Mouse (Mus musculus): Measurements from ENCODE around the gene Sparc.
A peak's percentile ranks its signal among the peaks of the same experiment; 100 is the strongest.

The Sparc gene

GRCm38 (mm10) chr11:55407133-55407532, 15.8 kb downstream of the Sparc start:
- no peak for DNase-seq (ENCODE audit: low read depth, low spot score)

- DNase-seq (ENCODE audit: low read depth, low spot score), result peak; percentile 97
Measured at GRCm38 (mm10) chr11:55405601-55406469, 17.1 kb downstream of the Sparc start.

- peak; percentile 70 for DNase-seq (ENCODE audit: low read depth, low spot score)
Measured at GRCm38 (mm10) chr11:55404659-55405457, 18.1 kb downstream of the Sparc start.

- no peak for DNase-seq (ENCODE audit: low read depth, low spot score)
Measured at GRCm38 (mm10) chr11:55400863-55401262, 22.1 kb downstream of the Sparc start.

GRCm38 (mm10) chr11:55398371-55398770, 24.6 kb downstream of the Sparc start:
- DNase-seq (ENCODE audit: low read depth, low spot score), result no peak

GRCm38 (mm10) chr11:55397441-55397840, 25.5 kb downstream of the Sparc start:
- no peak for DNase-seq (ENCODE audit: low read depth, low spot score)

- DNase-seq (ENCODE audit: low read depth, low spot score), result no peak
Measured at GRCm38 (mm10) chr11:55397036-55397435, 25.9 kb downstream of the Sparc start.

GRCm38 (mm10) chr11:55395073-55395642, 27.8 kb downstream of the Sparc start:
- no peak for DNase-seq (ENCODE audit: low read depth, low spot score)

- no peak for DNase-seq (ENCODE audit: low read depth, low spot score)
Measured at GRCm38 (mm10) chr11:55394592-55394991, 28.4 kb downstream of the Sparc start.

- DNase-seq (ENCODE audit: low read depth, low spot score), result peak; percentile 74
Measured at GRCm38 (mm10) chr11:55392474-55392873, 30.5 kb downstream of the Sparc start.

- peak; percentile 91 for DNase-seq (ENCODE audit: low read depth, low spot score)
Measured at GRCm38 (mm10) chr11:55389778-55390177, 33.2 kb downstream of the Sparc start.

GRCm38 (mm10) chr11:55387576-55387975, 35.4 kb downstream of the Sparc start:
- DNase-seq (ENCODE audit: low read depth, low spot score), result no peak

- DNase-seq (ENCODE audit: low read depth, low spot score), result peak; percentile 97
Measured at GRCm38 (mm10) chr11:55386424-55387063, 36.4 kb downstream of the Sparc start.

- DNase-seq (ENCODE audit: low read depth, low spot score), result no peak
Measured at GRCm38 (mm10) chr11:55383463-55384045, 39.4 kb downstream of the Sparc start.

- no peak for DNase-seq (ENCODE audit: low read depth, low spot score)
Measured at GRCm38 (mm10) chr11:55380908-55381307, 42.1 kb downstream of the Sparc start.

GRCm38 (mm10) chr11:55378371-55378770, 44.6 kb downstream of the Sparc start:
- DNase-seq (ENCODE audit: low read depth, low spot score), result peak; percentile 94

- DNase-seq (ENCODE audit: low read depth, low spot score), result peak; percentile 21
Measured at GRCm38 (mm10) chr11:55373838-55374237, 49.1 kb downstream of the Sparc start.

- DNase-seq (ENCODE audit: low read depth, low spot score), result no peak
Measured at GRCm38 (mm10) chr11:55373373-55373772, 49.6 kb downstream of the Sparc start.

- DNase-seq (ENCODE audit: low read depth, low spot score), result no peak
Measured at GRCm38 (mm10) chr11:55372001-55372400, 51.0 kb downstream of the Sparc start.

- DNase-seq (ENCODE audit: low read depth, low spot score), result no peak
Measured at GRCm38 (mm10) chr11:55369093-55369471, 53.9 kb downstream of the Sparc start.

GRCm38 (mm10) chr11:55368388-55369092, 54.4 kb downstream of the Sparc start:
- no peak for DNase-seq (ENCODE audit: low read depth, low spot score)

Measured in 3T3-L1 (cell line).